Mouse (Mus musculus) regulatory T cell (primary cell): Measurements from ENCODE around the gene Gm5796.
"Not testable (repeated sequence)": the region's sequence is repeated elsewhere in the genome, so short reads cannot be mapped to it uniquely, and the experiment has no call there.

Experiments
- in situ Hi-C: fragments of 300-600 bp; cut with MboI, MseI; formaldehyde crosslinking; loops from one replicate; pipeline ENCODE4 v1.15.1; 2025; ENCODE audit warnings: high pct_unique_total_duplicates

The Gm5796 gene

DNA sequence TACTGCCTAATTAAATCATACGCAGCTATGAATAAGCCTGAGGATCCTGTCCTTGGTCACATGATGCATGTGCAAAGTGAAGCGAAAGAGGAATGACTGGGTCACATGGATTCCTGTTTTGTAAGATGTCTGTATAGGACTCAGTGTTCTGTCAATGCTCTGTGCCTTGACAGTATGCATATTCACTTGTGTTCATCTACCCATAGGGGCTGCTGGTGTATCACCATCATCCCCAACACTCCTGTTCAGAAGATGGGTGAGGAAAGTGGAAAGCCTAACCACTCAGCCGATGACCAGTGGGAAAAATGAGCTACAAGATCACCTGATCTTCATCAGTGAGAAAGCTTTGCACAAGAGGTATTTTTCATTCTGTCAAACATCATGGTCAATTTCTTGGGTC is at the start of gene Gm5796:
Gene Gm5796, plus strand, starts transcription at position 301 of the 400 bp plus-strand sequence.
- in situ Hi-C loops, result not testable (repeated sequence)

- in situ Hi-C loops, result not testable (repeated sequence)
These were observed 25.6 kb upstream of the Gm5796 start, which contains the start of gene Gm3099 for GRCm38 (mm10) chr14:3998094-3998493. Gene Gm3099, plus strand, starts transcription at chr14:3998394.

GRCm38 (mm10) chr14:4083820-4084219 is 60.1 kb downstream of the Gm5796 start, which contains the start of gene Gm3115:
Gene Gm3115, plus strand, starts transcription at chr14:4084120.
- in situ Hi-C loops, result not testable (repeated sequence)
